Mouse (Mus musculus): Measurements from ENCODE around the gene Lactb.
"Not testable (repeated sequence)": the region's sequence is repeated elsewhere in the genome, so short reads cannot be mapped to it uniquely, and the experiment has no call there.

The Lactb gene

DNA sequence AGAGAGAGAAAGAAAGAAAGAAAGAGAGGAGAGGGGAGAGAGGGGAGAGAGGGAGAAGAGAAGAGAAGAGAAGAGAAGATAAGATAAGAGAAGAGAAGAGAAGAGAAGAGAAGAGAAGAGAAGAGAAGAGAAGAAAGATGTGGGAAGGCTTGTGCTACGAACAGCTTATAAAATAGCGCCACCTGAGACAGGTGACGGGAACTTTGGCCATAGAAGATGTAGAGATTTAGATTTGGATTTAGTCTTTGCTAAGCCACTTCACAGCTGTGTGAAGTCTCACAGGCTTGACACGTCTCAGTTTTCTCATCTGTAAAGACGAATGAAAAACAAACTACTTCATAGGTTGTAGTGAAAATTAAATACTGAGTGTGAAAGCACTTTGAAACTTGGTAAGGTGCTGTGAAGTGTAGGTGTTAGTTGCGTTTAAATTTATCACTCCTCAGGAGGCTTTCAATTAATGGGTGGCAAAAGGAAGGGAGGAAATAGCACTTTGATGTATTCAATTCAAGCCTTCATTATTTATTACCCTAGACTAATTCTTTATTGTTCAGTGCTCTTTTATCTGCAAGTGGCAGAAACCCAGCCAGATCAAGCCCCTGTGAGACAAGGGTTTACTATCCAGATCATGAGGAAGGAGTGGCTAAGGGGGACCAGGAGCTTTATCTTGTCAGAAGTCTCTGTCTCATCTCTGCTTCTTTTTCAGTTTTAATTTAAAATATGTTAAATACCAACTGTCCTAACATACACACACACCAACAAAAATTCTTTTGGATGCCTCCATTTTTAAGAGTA lies 54.6 kb downstream of the Lactb start:
- DNase-seq (ENCODE audit: low spot score in 2 of 2), result no peak

DNA sequence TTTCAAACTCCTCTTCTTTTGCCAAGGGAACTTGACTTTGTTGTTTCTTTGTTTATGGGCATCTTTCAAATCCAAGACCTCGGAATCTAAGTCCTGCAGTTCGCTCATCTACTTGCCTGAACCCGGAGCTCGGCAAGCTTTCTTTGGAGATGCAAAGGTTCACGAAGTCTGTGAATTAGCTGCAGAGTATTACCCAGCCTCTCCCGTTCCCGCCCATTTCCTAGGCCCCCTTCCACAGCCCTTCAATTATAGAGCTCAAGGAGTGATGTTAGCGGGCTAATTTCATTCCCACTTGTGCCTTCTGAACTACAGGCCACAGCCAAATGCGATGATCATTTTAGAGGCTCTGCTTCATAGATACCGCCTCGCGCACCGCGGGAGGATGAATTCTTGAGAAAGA lies 55.3 kb downstream of the Lactb start:
- DNase-seq (ENCODE audit: low spot score in 2 of 2), result no peak

DNA sequence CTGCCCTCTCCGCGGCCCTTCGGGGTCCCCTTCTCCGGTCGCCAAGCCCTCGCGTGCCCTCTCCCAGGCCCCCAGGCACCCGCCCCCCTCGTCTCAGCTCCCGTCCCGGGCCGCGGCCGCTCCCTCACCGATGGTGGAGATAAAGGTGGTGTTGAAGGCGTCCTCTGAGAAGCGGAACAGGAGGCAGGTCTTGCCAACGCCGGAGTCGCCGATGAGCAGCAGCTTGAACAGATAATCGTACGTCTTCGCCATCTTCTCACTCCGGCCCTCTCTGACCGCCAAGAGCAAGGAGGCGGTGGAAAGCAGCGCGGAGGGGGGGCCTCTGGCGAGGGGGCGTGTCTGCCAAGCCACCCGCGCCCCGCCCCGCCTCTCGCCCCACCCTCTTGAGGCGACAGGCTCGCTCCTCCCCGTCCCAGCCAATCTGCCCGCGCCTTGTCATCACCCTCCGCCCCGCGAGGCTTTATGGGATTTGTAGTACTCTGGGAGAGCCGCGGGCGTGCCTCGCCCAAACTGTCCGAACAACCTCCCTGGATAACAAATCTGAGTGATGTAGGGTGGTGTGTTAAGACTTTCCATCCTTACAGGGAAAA lies 55.8 kb downstream of the Lactb start, which contains the start of gene Rab8b:
Gene Rab8b, minus strand, starts transcription at position 306 of the 590 bp plus-strand sequence.
- peak; percentile 96 to 98 for DNase-seq (ENCODE audit: low spot score in 2 of 2)

DNA sequence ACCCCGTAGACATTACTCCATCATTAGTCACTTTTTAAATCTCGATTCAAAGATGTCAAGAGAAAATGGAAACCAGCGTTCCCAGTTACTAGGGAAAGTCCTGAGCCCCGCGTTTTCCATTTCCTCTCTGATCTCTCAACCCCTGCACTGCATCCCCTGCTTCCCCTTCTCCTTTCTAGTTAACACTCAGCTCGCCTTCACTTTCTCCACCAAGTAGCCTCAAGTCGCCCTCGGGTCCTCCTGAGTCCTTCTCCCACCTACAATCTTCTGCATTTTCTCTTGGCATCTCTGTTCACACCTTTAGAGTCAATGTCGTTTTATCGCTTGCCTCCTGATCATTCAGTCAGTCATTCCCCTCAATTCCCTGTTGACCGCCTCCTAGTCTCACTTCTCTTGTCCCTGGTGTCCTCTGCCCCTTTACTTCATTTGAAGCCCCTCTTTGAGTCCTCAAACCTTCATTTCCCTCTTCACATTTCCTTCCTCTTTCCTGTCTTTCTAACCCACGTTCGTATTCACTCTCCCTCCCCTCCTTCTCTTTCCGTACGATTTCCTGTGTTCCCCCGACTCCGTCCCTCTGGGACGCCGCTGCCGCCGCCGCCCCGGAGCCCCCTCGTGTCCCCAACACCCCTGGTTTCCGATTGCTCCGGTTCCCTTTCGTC lies 56.5 kb downstream of the Lactb start:
- DNase-seq (ENCODE audit: low spot score in 2 of 2), result no peak

- DNase-seq (ENCODE audit: low spot score in 2 of 2), result no peak
These were observed 57.4 kb downstream of the Lactb start for GRCm38 (mm10) chr9:66917892-66918255.

DNA sequence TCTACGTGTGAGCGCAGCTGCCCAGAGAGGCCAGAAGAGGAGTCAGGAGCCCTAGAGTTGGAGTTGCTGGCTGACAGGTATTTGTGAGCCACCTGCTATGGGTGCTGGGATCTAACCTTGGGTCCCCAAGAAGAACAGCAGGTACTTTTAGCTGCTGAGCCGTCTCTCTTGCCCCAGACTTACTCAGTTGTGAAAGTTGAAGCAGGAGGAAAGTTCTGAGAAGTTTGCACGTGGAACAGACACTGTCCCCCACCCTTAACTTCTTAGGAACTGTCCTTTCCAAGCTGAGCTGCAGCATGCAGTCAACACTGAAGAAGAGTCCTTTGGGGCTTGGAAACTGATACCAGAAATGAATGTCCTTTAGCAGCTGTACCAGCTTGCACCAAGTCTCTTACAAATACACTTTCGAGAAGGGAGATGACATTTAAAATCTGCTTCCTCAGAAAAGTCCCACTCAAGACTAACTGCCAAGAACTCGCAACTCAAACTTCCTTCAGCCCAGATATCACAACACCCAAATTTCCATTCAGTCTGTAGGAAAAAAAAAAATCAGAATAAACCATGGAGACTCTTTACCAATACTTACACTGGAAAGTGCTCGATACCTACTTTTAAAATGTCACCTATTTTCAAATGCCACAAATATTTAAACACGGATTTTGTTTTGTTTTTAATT lies 57.9 kb downstream of the Lactb start:
- no peak for DNase-seq (ENCODE audit: low spot score in 2 of 2)

DNA sequence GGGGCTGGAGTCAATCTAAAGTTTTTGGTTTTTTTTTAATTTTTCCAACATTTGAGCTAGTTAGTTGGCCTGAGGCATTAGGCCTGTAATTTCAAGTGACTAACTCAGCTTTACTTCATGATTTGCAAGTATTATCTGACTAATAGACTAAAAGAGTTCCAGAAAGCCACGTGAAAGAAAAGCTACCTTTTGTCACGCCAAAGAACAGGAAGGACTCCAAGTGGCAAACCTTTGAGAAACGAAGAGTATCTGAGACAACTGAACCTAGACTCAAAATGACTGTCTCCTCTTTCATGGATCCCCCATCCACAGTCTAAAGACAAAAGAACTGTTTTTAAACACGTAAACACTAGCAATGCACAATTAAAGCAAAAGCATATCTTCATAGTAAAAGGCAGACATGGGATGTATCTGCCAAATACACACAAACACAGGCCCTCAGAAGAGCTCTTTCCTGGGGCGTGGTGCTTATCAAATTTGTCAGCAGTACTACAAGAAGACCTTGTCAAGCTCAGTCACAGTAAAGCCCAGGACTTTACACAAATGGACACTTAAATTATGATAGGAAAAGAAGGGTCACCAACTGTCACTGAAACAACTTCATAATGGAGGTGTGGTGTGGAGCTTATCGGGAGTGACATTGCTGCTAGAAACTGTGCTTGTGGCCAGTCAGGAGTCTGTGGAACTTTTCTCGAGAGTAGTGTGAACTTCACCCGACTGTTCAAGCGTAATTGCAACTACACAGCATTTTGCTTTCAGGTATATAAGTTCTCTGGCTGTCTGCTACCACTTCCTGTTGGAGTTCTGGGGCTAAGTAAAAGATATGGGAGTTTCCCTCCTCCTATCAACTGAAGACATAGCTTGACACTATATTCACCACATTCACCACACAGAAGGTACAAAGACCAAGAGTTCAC lies 59.2 kb downstream of the Lactb start:
- DNase-seq (ENCODE audit: low spot score in 2 of 2), result peak in 1 of 2 experiments; percentile 23

GRCm38 (mm10) chr9:66915401-66915800 lies 59.9 kb downstream of the Lactb start:
- peak in 1 of 2 experiments; percentile 33 for DNase-seq (ENCODE audit: low spot score in 2 of 2)

GRCm38 (mm10) chr9:66914540-66914939 lies 60.7 kb downstream of the Lactb start:
- DNase-seq (ENCODE audit: low spot score in 2 of 2), result no peak

DNA sequence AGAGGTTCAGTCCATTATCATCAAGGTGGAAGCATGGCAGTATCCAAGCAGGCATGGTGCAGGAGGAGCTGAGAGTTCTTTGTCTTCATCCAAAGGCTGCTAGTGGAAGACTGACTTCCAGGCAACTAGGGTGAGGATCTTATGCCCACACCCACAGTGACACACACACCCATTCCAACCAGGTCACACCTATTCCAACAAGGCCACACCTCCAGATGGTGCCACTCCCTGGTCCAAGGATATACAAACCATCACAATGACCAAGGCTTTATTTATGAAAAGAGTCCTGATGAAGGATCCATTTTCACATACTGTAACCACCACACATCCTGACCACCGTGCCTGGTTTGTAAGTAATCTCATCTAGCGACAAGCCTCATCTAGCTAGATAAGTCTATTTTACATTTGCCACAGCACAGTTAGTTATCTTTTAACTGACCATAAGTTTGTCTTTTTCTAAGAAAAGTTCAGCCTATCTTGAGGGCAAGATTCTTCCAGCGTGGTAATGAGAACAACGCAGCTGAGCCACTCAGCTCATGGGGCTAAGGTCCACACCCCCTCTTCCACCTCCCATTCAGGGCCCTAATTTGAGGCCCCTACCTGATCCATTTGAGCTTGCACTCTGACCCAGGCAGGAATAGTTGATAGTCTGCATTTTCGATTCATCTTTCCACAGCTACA lies 61.9 kb downstream of the Lactb start:
- DNase-seq (ENCODE audit: low spot score in 2 of 2), result not testable (repeated sequence)

- no peak for DNase-seq (ENCODE audit: low spot score in 2 of 2)
These were observed 63.0 kb downstream of the Lactb start for GRCm38 (mm10) chr9:66912304-66912703.

GRCm38 (mm10) chr9:66910677-66911076 lies 64.6 kb downstream of the Lactb start:
- DNase-seq (ENCODE audit: low spot score in 2 of 2), result no peak

GRCm38 (mm10) chr9:66909922-66910321 lies 65.4 kb downstream of the Lactb start:
- DNase-seq (ENCODE audit: low spot score in 2 of 2), result no peak

GRCm38 (mm10) chr9:66907746-66908397 lies 67.4 kb downstream of the Lactb start:
- DNase-seq (ENCODE audit: low spot score in 2 of 2), result no peak

DNA sequence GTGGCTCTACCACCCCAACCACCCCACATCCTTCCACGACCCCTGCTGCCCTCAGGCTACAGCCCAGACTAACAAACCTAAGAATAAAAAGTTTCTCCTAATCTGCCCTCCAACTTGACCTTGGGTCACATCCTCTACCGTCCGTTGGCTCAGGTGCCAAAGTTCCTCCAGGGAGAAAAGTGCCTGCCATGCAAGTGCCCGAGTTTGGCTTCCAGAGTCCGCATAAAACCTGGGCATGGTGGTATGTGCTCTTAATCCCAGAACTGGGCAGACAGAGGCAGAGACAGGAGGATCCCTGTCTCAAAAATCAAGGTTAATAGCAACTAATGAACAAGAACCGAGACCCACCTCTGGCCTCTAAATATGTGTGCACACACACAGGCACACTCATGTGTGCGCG lies 68.2 kb downstream of the Lactb start:
- DNase-seq (ENCODE audit: low spot score in 2 of 2), result no peak

DNA sequence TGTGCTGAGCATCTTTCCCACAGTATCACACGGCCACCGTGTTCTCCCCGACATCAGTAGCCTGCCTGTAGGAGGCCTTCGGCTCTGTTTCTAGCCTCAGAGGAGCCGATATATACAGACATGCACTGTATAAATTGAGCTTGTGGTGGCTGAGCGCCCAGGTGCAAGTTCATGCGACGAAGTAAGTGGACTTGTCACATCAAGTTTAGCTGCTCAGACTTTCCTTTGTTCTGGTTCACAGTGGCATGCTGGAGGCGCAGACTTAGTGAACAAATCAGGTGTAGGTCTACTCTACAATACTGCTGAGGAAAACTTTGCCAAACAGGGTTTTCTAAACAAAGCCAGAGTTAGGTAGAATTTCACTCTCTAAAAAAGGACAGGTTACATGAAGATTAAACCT lies 69.3 kb downstream of the Lactb start:
- DNase-seq (ENCODE audit: low spot score in 2 of 2), result no peak

Data from thymus, postnatal 10 days (tissue).